Comparison of ENCODE assay signal across 8 mouse cellular contexts in genomic region chr5:96878178-96878577, GRCm38 (mm10).
DNase-seq lines count a peak whose midpoint lies in the region; ATAC-seq and TF ChIP-seq lines count a peak whose summit lies in the region.

No protein-coding gene starts in this region.

- TF ChIP-seq CTCF in heart, postnatal 0 days (IDR thresholded peaks at IDR 0.05; ENCODE audit: low read depth): peak; percentile 51

- H3K4me1 ChIP-seq in heart, postnatal 0 days (ENCODE audit: control insufficient read depth, insufficient read depth): no peaks in the 10 kb centered on the region
- H3K4me1 ChIP-seq in heart, embryonic 11.5 days (ENCODE audit: control insufficient read depth, insufficient read depth, low read length): no peaks in the 10 kb centered on the region
- no peaks in the 10 kb centered on the region for H3K4me1 ChIP-seq in forebrain, embryonic 12.5 days

- no peak overlapping the region for H3K9ac ChIP-seq in heart, postnatal 0 days (replicated peaks; ENCODE audit: low read depth, low read length)
- H3K9ac ChIP-seq in heart, embryonic 11.5 days (ENCODE audit: low read depth, low read length): no peak overlapping the region
- H3K9ac ChIP-seq in forebrain, embryonic 12.5 days: no peak overlapping the region

- no peak overlapping the region for H3K4me2 ChIP-seq in heart, postnatal 0 days (ENCODE audit: low read depth, low read length)
- H3K4me2 ChIP-seq in heart, embryonic 11.5 days: no peak overlapping the region
- H3K4me2 ChIP-seq in forebrain, embryonic 12.5 days: no peak overlapping the region

- H3K27ac ChIP-seq in heart, postnatal 0 days (ENCODE audit: low read depth): no peak overlapping the region
- H3K27ac ChIP-seq in heart, embryonic 11.5 days (ENCODE audit: low read depth, low read length): no peak overlapping the region
- H3K27ac ChIP-seq in forebrain, embryonic 12.5 days: no peak overlapping the region

- DNase-seq in heart, postnatal 0 days (ENCODE audit: low spot score): peak; percentile 20
- peak; percentile 73 for DNase-seq in A20 (ENCODE audit: low read depth, low spot score)
- DNase-seq in brain, adult 2 months (ENCODE audit: low read depth, low spot score): peak; percentile 13
- peak; percentile 24 to 31 for DNase-seq in kidney, postnatal 4 days
- DNase-seq in splenic B cell, adult 2 months (ENCODE audit: low read depth, low spot score): peak; percentile 85
- DNase-seq in right cerebral cortex, postnatal 10 days (ENCODE audit: low spot score in 2 of 2): no peak

- H3K9me3 ChIP-seq in heart, postnatal 0 days (replicated peaks; ENCODE audit: control insufficient read depth, low read length): peaks cover 7% of the 10 kb centered on the region; the same call in 1 of the 2 replicates
- H3K9me3 ChIP-seq in heart, embryonic 11.5 days (replicated peaks; ENCODE audit: control insufficient read depth, low read length): peaks cover 4% of the 10 kb centered on the region; the same call in 1 of the 2 replicates
- H3K9me3 ChIP-seq in forebrain, embryonic 12.5 days: peaks cover 5% of the 10 kb centered on the region; the same call in 1 of the 2 replicates

- no peak for TF ChIP-seq EP300 in heart, postnatal 0 days (IDR thresholded peaks at IDR 0.05; ENCODE audit: low read depth)

- H3K36me3 ChIP-seq in heart, postnatal 0 days (replicated peaks; ENCODE audit: control insufficient read depth, insufficient read depth, low read length): no peaks in the 10 kb centered on the region
- H3K36me3 ChIP-seq in heart, embryonic 11.5 days (ENCODE audit: control insufficient read depth, insufficient read depth, low read length): no peaks in the 10 kb centered on the region
- no peaks in the 10 kb centered on the region for H3K36me3 ChIP-seq in splenic B cell, adult 2 months (ENCODE audit: control insufficient read depth, insufficient read depth, low read length, poor library complexity, severe bottlenecking)
- no peaks in the 10 kb centered on the region for H3K36me3 ChIP-seq in forebrain, embryonic 12.5 days (replicated peaks)

- no peaks in the 10 kb centered on the region for H3K27me3 ChIP-seq in heart, postnatal 0 days (ENCODE audit: control insufficient read depth, insufficient read depth, low read length)
- H3K27me3 ChIP-seq in heart, embryonic 11.5 days (ENCODE audit: control insufficient read depth, insufficient read depth, low read length): no peaks in the 10 kb centered on the region
- no peaks in the 10 kb centered on the region for H3K27me3 ChIP-seq in splenic B cell, adult 2 months (ENCODE audit: control insufficient read depth, insufficient read depth, low read length, poor library complexity, severe bottlenecking)
- H3K27me3 ChIP-seq in forebrain, embryonic 12.5 days: no peaks in the 10 kb centered on the region

- 91% methylated on average over 1 of the region's 1 CpGs for WGBS in heart, postnatal 0 days
- 97% methylated on average over 1 of the region's 1 CpGs for WGBS in heart, embryonic 11.5 days (ENCODE audit: insufficient replicate concordance)
- 95% methylated on average over 1 of the region's 1 CpGs for WGBS in forebrain, embryonic 12.5 days

- no peak overlapping the region for H3K4me3 ChIP-seq in heart, postnatal 0 days (ENCODE audit: low read depth, low read length)
- no peak overlapping the region for H3K4me3 ChIP-seq in heart, embryonic 11.5 days (ENCODE audit: low read depth, low read length)
- H3K4me3 ChIP-seq in forebrain, embryonic 12.5 days (replicated peaks): no peak overlapping the region

- no peak for ATAC-seq in heart, postnatal 0 days (ENCODE audit: insufficient read depth, low read depth)
- no peak for ATAC-seq in heart, embryonic 11.5 days (replicated peaks; ENCODE audit: insufficient number of reproducible peaks, low FRiP score, low TSS enrichment)
- no peak for ATAC-seq in forebrain, embryonic 12.5 days (ENCODE audit: low FRiP score)

Comparison
In these comparisons a context has a peak if more than half of its experiments do, and no peak if none do; other contexts are left out.
1. DNase-seq: peak in heart, postnatal 0 days (single experiment), A20 (single experiment), brain, adult 2 months (single experiment), kidney, postnatal 4 days (2 of 2) and splenic B cell, adult 2 months (single experiment); none in right cerebral cortex, postnatal 10 days (0 of 2).